Mouse (Mus musculus): Measurements from ENCODE around the gene Pcp4.
A peak's percentile ranks its signal among the peaks of the same experiment; 100 is the strongest.

Pcp4 gene

GRCm38 (mm10) chr16:96491530-96491929, 24.1 kb downstream of the Pcp4 start:
- no peak for DNase-seq

- no peak for DNase-seq
Observed at GRCm38 (mm10) chr16:96494079-96494478, 26.7 kb downstream of the Pcp4 start.

DNA sequence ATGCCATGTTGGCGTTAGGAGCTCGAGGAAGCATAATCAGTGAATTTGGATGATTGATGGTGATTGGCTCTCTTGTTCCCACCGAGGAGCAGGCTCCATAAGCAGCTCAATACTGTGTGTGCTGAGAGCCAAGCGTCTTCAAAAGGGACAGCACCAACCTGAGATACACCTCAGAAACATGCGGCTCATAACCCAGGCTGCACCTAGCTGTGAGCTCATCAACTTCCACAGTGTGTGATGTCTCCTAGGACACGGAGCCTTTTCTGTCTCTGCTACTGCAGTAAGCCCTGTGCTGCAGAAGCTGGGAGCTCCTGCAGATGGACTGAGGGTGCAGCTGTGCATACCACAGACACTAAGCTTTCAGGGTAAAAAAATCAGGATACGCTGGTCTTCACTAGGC, 31.5 kb downstream of the Pcp4 start:
- DNase-seq = no peak

DNA sequence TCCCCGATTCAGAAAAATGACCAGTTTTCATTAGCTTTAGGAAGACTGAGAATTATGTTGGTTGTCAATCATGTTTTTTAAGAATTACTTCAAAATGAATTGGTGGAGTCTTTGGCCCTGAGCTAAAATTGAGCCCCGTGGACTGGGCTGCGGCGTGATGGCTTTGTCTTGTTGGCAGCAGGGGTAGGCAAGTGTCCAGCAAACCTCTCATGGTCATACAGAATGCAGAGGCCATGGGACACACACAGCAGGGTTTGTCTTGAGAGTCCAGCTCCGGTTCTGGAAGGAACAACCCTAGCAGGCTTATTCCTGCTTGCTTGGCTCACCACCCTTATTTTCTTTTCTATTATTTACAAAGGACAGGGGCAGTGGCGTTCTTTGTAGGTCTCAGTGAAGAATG, 33.8 kb downstream of the Pcp4 start:
- DNase-seq = no peak

- DNase-seq = no peak
Observed at GRCm38 (mm10) chr16:96502586-96502985, 35.2 kb downstream of the Pcp4 start.

DNA sequence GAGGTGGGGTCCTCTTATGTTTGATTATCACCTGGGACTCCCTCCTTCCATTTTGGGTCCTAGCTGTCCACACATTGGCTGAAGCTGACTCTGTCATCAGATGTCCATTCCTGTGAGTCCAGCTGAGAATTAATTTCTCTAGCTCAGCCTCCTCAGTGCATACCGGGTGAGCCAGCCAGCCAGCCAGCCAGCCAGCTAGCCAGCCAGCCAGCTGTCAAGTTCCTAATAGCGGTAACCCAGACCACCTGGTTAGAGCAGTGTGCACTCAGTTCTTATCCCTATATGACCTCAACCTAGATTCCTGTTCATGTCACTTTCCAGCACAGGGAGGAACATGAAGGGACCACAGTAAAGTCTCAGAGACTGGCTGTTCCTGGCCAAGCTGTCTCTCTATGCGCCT, 47.1 kb downstream of the Pcp4 start:
- no peak for DNase-seq

GRCm38 (mm10) chr16:96527476-96527875, 60.1 kb downstream of the Pcp4 start:
- DNase-seq = no peak

DNA sequence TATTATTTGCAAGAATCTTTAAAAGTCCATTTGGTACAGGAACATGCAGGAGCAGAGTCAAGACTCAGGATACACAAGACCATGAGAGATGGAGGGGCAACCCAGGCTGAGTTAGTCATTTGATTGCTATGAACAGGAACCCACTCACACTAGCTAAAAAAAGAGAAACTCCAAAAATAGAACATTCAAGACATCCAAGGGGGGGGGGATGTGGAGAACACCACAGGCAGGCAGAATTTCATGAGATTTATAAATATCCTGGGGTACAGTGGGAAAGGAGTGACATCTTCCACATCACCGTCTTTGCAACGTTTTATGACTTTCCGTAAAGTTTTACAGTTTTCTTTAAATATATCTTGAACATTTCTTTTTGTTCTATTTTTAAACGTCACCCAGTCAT, 61.1 kb downstream of the Pcp4 start:
- no peak for DNase-seq

DNA sequence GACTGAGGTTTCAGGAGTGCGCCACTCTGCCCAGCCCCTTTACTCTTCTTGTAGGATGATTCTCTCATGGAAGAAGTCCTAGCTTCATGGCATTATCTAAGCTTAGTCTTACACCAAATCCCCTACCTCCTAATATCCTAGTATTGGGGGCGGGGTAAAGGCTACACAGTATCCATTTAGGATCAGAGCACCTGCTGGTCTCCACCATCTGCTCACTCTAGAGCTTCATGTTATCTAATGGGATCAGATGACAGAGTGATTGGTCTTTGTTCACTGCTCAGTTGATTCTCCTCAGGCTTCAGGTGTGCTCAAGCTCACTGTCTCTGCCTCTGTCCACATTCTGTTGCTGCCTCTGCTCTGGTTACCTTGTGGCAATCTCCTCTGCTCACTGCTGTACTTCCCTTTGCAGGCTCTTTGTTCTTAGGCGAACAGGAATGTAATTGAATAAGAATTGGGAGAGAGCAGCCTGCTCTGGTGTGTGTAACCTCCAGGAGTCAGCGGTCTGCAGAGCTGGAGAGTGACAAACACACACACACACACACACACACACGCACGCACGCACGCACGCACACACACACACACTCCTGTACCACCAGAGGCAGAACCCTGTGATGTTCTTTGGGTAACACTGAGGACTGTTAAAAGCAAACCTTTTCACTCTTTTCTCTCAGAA, 62.6 kb downstream of the Pcp4 start:
- no peak for DNase-seq

GRCm38 (mm10) chr16:96530569-96530898, 63.1 kb downstream of the Pcp4 start:
- DNase-seq = peak; percentile 20

DNA sequence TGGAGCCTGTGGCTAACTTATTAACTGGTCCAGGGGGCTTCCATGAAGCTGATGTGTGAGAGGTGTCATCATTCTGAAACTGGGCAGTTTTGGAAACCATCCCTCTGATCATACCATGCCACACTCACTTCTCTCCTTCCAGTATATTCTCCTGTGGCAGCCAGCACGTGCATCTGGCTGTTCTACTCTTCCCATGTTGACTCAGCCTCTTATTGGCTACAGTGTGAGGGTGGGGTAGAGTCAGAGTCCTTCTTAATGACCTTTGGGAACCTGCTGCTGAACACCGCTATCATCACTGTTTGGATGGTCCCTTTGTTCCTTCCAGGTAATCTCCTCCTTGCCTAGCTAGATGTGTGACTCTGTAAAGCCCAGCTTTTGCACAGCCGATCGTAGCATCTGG, 63.6 kb downstream of the Pcp4 start:
- no peak for DNase-seq

- DNase-seq = peak; percentile 68
Observed at GRCm38 (mm10) chr16:96533710-96534109, 66.3 kb downstream of the Pcp4 start.

- DNase-seq = no peak
Observed at GRCm38 (mm10) chr16:96535271-96535670, 67.9 kb downstream of the Pcp4 start.

DNA sequence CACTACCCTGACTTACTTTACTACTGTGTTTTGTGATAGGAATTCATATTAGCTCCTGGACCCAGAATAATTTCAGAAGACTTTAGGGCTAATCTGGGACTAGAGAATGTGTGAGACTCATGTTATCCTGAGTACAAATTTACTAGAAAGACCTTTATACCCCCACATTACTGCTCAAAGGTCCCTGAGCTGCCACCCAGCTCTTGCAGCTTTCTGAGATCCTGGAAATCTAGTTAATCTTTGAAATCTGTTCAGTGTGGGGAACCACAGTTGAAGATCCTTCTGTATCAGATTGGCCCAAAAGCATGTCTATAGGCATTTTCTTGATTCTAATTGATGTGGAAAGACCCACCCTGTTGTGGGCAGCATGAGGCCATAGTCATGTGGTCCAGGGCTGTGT, 69.0 kb downstream of the Pcp4 start:
- DNase-seq = no peak

GRCm38 (mm10) chr16:96539091-96539490, 71.7 kb downstream of the Pcp4 start:
- DNase-seq = no peak

DNA sequence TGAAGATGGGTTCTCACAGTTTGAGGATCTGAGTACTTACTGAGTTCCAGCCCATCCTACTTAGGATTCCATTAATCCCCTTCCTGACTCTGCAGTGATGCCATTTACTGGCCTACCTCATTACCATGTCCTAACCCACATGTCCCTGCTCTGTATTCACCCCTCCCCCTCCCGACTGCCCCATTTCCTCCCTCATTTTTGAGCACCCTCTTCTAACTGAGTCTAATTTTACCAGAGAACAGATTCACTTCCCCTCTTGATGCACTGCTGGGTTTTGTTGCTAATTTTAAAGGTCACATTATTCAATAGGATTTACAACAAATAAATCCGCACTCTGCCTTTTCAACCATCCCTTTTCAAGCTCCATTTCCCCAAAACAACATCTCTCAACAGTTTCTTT, 73.7 kb downstream of the Pcp4 start:
- peak; percentile 37 for DNase-seq

DNA sequence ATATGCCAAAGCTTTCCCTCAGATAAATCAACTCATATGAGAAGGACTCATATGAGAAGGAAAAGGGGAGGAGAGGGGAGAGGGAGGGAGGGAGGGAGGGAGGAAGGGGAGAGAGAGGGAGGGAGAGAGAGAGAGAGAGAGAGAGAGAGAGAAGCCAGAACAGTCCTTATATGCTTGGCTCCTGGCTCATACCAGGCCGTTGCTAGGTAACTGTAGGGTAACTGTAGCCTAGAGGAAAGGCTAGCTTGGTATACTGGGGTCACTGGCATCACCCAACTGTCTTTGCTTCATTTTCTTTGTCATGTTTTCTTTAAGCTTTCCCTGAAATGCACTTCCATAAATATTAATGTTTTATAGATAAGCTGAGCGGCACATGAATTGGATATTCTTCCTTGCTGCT, 85.3 kb downstream of the Pcp4 start:
- DNase-seq = no peak

- DNase-seq = no peak
Observed at GRCm38 (mm10) chr16:96555412-96555811, 88.0 kb downstream of the Pcp4 start.

GRCm38 (mm10) chr16:96556621-96557020, 89.2 kb downstream of the Pcp4 start:
- peak; percentile 59 for DNase-seq

GRCm38 (mm10) chr16:96558341-96558740, 90.9 kb downstream of the Pcp4 start:
- no peak for DNase-seq

- no peak for DNase-seq
Observed at GRCm38 (mm10) chr16:96559796-96560195, 92.4 kb downstream of the Pcp4 start.

- DNase-seq = no peak
Observed at GRCm38 (mm10) chr16:96563350-96564257, 96.2 kb downstream of the Pcp4 start.

DNA sequence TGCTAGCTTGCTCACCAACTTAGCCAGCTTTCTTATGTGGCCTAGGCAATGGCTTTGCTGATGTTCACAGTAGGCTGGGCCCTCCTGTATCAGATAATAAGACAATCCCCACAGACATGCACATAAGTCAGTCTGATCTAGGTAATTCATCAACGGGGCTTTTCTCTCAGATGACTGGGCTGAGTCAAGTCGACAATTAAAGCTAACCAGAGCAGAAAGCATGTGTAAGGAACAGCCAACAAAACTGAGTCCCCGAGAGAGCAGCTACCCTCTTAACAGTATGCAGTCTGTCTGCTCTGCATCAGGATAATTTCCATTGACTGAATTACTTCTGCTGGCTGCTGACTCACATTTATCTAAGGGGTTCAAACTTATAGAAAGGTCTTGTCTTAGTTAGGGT, 100.0 kb downstream of the Pcp4 start:
- DNase-seq = no peak
